Mouse (Mus musculus) cerebellum, adult 18-20 months (tissue): ENCODE measurements around the gene D6Wsu163e.

Source experiments
- DNase-seq, 2 experiments: peaks; one replicate each; pipeline ENCODE4 v3.0.0; 2021

Gene D6Wsu163e

DNA sequence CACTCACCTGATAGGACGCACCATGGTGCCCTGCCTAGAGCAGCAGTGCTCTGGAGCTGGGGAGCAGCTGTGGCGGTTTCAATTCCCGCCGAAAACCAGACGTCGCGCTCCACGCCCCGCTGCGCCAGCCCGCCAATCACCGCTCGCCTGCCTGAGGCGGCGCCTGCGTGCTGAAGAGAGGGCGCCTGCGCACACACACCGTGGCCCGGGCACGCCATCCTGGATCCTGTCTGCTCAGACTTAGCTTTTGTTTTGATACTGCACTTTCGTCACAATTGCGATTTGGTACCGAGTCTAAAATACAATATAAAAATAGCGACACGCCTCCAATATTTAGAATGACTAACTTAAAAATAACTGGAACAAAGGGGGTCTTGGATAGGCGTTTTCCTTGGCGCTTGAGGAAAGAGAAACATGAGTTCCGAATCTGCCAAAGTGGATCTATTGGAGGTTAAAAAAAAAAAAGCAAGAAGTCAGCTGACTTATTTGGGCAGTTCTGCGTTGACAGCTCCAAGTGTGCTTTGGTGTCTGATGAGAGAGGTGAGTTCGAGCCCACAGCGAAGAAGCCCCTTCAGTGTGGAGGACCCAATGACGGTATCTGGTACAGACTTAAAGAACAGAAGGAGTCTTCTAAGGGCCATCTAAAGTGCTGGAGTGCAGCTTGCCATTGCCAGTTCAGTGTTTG lies at the start of gene D6Wsu163e, which contains the start of gene Rad51ap1:
Gene D6Wsu163e (plus strand): TSS at position 476 of the 685 bp plus-strand sequence.
Gene Rad51ap1 (minus strand): TSS at position 101 of the 685 bp plus-strand sequence.
- DNase-seq: peak; percentile 92 to 98

DNA sequence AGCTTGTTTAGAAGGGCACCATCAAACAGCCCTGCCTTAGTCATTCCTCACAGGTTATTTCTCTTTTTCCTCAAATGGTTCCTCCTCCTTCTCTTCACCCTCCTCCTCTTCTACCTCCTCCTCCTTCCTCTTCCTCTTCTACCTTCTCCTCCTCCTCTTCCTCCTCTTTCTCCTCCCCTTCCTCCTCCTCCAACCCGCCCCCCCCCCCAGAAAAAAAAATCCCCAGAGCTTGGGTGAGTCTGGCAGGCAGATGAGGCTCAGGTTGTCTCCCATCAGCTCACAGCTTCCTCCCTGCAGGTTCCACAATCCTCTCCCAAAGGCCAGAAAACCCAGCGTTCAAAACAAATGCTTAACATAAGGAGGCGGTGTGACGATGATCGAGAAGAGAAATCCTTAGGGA lies 32.4 kb upstream of the D6Wsu163e start:
- no peak for DNase-seq

DNA sequence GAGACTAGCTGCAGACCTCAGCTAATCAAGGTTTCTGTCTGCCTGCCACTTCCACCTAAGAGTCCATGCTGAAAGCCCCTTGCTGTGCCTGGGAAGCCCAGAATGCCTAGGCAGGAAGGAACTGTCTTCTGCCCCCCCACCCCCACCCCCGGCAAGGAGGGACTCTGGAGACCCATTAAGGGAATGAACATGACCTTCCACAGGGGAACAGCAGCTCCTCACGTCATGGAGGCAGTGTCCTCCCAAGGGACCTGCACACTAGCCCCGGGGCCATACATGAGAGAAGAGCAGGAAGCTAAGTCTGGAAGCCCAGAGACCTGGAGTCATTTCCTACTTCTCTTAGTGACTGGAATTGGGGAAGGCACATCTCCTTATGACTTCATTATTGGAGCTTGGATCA lies 31.9 kb upstream of the D6Wsu163e start:
- no peak for DNase-seq

DNA sequence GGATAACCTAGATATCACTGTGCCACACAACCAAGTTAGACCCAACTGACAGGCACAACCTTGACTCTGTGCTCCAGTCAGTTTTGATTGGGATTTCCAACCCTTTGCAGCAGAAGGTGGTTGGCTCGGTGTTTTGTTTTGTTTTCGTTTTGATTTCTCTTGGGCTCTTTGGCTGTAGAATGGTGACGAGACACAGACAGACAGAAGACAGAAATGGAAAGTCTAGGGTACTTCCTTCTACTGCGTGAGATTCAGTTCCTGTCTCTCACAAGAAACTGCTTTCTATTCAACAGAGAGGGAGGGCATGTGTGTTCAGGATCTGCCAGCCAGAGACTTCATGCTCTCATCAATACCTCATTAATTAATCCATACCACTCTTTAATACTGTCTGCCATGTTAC lies 29.0 kb upstream of the D6Wsu163e start:
- DNase-seq: no peak

DNA sequence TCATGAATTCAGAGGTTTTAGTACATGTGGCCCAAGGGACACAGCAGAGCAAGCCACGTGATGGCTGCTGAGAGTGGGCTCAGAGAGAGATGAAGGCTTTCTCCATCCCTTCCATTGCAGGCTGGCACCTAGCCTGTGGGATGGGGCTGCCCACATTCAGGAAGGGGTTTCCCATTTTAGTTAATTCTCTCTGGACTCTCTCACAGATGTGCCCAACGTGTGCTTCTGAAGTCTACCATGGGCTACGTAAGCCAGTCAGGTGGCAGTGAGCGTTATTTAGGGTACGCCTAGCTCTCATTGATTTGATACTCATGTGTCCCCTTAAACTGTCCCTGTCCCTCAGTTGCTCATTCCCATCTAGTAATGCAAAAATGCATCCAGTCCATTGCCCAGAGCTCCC lies 24.8 kb upstream of the D6Wsu163e start:
- DNase-seq: no peak

DNA sequence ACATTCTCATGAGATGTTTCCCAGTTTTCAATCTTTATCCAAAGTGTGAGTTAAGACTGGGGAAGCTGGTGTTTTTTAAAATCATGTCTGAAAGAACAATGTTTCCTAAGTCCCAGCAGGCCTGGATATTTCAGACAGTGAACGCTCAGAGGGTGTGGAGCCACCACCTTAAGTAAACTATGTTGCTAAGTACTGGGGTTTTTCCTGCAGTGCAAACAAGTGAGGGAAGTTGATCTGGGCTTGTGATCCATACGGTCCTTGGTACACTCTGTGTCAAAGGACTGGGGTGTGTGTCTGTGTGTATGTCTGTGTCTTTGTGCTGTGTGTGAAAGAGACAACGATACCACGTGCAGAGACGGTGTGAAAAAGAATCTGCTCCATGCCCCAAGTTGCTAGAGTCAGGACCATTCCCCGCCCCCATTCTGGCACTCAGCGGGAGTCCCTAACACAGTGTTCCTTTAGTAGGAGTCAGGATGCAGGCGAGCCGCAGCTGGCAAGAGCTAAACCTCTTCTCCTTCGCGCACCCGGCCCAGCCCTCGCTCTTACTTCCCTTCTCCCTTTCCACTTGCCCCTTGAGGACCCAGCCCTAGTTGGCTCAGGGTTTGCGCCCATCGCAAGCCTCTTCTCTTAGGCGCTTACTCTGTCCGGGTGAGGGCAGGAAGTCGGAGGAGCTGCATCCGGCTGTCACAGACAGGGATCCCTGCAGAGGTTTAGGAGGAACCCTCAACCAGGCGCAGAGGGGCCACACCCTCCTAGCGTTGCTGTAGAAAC lies 18.5 kb upstream of the D6Wsu163e start, which contains the start of gene Dyrk4:
Gene Dyrk4 (minus strand): TSS at position 729 of the 771 bp plus-strand sequence.
- DNase-seq: no peak

DNA sequence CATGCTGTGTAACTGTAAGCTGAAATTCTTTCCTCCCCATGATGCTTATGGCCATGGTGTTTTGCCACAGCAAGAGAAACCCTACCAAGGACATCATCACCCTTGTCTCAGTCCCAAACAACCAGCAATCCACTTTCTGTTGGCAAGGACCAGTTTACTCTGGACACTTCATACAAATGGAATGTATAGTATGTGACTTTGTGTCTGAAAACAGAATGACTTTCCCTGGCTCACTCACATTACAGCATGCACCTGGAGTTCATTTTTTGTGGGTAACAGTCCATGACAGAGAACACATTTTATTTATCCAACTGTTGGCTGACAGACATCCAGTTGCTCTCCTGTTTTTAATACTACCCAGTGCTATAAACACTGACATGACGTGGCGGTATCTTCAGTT lies 6.9 kb upstream of the D6Wsu163e start:
- no peak for DNase-seq

DNA sequence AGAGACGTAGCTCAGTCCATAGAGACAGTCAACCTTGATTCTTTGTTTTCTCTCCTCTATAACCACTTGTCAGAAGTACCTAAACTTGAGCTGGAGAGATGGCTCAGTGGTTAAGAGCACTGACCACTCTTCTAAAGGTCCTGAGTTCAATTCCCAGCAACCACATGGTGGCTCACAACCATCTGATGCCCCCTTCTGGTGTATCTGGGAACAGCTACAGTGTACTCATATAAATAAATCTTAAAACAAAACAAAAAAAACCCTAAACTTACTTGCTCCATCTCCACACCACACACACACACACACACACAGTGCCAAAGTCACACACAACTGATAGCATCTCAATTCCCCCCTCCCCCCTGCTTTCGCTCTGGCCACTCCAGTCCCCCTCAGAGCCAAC lies 1.7 kb upstream of the D6Wsu163e start:
- no peak for DNase-seq

DNA sequence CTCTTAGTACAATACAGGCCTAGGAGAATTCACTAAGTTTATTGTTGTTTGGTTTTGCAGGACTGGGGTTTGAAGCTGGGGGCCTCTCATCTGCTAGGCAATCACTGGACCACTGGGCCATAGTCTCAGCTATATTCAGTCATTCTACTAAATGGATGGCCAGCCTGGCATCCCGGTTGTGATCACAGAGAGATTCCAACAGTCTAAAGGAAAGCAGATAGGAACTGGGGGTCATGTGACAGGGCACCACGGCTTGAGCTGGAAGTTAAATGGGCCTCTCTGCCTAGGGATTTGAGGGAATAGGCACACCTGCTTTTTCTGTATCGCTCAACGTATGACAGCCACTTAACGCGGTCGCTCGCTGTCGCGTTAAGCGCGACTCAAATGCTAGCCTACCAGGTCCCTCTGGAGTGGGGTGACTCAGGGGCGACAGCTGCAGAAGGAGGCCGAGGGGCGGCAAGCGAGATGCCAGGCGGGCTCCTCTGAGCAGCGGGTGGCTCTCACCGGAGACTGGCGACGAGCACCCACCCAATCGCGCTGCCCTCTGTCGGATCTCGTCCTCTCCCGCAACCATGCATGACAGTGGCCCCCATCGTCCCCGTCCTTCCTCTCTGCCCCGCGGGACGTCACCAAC lies 792 bp upstream of the D6Wsu163e start:
- no peak for DNase-seq

DNA sequence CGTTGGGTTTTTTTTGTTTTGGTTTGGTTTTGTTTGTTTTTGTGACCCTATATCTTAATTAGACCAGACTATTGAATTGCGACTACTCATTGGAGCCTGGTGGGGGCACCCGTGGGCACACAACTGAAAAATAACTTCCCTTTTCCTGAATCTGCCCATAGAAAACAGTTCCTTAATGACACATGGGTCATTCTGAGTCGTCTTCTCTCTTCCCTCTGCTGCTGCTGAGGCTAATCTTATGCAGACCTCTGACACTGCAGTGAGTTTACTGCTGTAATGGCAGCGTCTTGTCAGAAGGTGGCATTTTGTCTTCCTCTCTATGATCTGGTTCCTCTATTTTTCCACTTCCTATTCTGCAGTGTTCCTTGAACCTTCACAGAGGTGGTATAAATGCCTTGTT lies 689 bp downstream of the D6Wsu163e start:
- peak in 1 of 2 experiments; percentile 30 for DNase-seq

DNA sequence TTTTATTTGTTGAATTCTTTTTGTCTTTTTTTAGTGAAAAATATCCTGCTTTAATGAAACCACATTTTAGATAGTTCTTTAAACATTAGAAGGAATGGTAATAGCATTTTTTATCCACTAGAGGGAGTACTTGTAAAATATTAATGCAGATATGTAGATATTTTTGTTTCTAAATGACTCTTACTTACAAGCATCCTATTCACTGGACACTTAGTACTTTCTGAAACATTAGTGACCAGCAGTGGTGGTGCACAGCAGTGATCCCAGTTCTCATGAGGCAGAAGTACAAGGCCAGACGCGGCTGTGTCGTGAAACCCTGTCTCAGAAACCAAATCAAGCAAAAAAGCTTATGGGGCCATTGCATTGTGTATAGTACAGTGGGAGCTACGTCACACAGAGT lies 8.6 kb downstream of the D6Wsu163e start:
- no peak for DNase-seq

DNA sequence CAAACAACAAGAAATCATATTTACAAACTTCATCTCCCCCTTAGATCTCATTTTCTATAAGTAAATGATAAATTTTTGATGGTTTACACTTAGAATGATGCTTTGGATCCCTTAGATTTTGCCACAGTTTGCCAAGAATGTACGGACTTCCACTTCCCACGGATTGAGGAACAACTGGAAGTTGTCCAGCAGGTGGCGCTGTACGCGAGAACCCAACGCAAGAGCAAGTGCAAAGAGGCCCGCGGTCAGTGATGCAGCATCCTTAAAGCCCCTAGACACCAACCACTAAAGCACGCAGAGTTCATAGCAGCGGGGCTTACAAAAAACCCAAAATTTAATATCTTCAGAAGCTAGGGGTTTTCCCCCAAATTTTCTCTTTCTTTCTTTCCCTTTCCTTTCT lies 16.0 kb downstream of the D6Wsu163e start:
- DNase-seq: peak; percentile 68 to 82

DNA sequence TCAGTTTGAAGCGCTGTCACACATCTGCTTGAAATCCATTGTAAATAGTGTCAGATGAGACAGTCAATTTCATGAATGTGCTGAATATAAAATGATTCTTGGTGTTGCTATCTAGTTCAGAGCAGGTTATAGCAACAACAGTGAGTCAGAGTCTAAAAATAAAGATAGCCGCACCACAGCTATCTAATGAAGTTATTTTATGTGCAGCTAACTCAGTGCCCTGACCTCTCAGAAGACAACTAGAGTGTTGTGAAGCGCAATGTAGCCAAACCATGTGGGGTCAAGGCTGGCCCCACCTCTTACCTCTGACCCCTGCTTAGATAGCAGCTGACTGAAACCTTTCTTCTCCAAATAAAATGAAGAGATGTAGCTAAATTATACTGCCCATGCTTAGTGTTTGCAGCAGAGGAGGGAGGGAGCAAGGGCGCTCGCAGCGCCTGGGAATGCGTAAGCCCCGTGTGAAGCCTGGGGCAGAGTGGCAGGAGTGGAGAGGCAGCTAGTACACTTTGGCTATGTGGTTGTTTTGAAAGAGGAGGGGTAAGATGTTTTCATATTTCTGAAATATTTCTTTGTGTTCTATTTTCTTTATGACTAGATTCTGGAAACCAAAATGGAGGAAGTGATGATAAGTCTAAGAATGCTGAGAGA lies 21.7 kb downstream of the D6Wsu163e start:
- DNase-seq: no peak

DNA sequence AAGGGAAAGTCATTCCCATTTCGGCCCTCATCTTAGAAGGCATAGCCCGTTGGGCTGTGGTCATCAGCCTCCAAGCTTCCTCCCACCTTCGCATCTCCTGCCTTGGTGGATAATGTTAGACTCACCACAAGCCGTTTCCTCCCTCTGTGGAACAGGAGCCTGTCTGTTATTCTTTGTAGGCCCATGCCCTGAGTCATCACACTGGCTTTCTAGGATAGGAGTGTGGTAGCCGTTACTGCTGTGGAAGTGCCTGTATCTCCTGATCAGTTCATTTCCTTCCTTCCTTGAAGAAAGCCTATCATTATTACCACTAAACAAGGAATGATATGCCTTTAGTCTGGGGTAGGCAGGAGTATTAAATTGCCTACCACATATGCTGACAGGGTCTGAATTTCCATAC lies 22.9 kb downstream of the D6Wsu163e start:
- DNase-seq: no peak

DNA sequence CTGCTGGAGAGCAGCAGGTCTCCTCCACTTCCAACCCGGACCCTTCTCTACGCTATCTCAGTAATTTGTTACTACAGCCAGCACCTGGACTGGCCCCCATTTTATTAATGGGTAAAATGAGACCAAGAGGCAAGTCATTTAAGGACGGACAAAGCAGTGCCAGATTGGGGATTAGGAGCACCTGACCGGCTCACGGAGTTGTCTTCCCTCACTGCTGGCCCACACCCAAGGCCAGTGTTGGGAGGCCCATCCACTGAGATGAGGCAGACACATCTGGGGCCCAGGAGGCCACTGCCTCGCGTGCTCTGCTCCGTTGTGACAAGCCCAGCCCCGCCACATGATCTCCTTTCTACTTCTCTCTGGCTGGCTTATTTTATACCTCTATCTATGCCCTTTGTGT lies 23.7 kb downstream of the D6Wsu163e start:
- DNase-seq: no peak

DNA sequence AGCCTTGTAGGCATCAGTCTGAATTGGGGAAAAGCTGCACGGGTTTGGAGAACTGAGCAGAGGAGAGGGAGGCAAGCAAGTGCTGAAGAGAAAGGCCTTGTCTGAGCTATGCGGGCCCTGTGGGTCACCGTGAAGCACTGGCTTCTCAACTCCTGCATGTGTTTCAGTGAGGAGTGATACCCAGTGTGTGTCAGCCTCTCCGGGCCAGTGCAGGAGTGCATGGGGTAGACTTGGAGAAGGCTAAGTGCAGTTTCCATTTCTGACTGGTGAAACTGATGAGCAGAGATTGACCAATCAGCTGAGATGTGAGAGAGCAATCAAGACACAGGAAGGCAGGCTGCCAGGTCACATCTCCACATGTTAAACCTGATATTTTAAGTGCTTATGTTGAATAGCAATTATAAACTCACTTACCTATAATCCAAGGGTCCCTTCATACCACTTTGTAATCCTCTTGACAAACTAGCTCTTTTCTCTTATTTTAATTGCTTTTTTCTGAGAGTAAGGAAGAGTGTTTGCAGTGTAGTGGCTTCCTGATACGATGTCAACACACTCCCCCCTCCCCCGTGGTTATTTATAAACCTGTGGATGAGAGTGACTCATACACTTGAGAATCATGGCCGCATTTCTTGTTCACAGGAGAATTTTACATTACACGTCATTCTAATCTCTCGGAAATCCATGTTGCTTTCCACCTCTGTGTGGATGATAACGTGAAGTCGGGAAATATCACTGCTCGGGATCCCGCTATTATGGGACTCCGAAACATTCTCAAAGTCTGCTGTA lies 26.7 kb downstream of the D6Wsu163e start:
- DNase-seq: no peak

DNA sequence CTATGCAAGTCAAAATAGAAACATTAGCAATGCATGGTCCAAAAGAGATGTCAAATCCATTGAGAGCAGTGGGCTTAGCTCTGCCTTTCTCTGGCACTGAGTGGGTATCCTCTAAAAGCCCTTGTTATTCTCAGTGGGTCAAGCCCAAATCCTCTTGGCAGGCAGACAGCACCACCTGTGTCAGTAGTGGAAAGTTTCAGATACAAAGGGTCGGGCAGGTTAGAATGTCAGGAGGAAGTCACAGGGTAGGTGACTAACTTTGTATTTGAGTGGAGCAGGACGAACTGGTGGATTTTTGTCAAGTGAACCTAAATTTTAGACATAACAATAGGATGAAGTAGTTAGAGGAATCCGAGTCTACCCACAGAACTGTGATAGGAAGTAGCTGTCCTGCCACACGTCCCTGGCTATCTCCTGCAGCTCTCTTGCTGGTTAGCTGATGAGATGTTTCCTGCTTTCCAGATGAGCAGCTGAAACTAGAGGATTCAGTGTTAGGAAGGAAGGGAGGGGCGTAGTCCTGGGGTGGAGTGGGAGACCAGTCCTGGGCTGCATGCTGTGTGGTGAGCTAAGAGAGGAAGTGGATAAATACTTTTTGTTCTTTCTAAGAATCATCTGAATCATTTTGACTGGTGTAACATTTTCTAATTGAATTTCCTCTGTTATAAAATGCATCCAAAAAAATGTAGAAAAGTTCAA lies 41.9 kb downstream of the D6Wsu163e start:
- no peak for DNase-seq

DNA sequence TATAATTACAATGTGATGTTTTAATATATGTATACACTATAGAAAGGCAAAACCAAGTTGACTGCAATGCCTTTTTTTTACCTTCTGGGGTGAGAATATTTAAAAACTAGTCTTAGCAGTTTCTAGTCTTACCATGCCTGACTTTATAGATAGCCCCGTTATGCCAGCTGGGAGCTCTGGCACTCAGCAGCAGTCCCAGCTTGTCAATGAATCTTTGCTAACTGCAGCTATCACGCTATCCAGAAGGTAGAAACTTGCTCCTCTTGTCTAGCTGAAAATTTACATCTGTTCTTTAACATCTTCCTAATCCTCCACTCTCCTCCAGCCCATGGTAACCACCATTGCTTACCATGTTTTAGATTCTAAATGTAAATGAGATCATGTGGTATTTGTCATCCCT lies 53.9 kb downstream of the D6Wsu163e start:
- DNase-seq: no peak

DNA sequence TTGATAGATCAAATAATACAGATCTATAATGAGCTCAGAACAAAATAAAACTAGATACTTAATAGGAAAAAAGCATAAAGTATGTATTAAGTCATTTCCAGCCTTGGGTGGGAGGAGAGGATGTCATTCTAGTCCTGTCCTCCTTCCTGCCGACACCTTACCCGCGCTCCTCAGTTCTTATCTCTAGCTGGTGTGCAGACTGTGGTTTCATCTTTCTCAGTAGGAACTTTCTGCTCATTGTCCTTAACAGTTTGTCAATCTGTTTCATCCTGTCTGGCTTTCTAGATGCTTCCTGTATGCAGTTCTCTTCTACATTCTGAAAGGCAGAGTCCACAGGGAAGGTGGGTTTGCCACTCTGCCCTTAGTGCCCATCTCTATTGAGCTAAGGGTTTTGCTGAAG lies 55.7 kb downstream of the D6Wsu163e start:
- DNase-seq: no peak

DNA sequence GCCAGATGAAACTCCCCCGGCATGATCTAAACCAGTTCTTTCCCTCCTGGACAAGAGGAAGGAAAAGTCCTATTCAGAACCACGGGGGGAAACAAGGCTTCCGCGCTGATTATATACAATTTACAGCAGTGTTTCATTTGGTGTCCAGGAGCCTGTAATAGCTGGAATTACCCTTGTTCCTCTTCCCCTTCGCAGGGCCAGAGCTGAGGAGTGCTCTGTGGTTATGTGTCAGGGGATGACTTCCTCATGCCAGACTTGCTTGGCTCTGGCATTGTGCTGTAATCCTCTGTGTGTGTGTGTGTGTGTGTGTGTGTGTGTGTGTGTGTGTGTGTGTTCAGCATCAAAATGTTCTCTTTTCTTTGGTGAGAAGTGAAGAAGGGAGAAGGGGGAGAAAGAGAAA lies 56.6 kb downstream of the D6Wsu163e start:
- no peak for DNase-seq

DNA sequence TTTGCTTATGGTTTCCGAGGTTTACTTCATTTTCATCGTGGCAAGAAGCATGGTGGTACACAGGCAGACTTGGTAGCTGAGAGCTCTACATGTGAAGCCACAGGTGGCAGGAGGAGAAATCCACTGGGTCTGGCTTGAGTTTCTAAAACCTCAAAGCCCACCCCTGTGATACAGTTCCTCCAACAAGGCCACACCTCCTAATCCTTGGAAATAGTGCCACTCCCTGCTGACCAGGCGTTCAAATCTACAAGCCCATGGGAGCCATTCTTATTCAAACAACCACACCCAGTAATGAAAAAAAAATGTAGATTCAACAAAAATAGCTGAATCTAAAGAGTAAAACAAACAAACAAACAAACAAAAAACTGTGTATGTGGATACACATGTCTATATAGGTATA lies 65.9 kb downstream of the D6Wsu163e start:
- DNase-seq: no peak

DNA sequence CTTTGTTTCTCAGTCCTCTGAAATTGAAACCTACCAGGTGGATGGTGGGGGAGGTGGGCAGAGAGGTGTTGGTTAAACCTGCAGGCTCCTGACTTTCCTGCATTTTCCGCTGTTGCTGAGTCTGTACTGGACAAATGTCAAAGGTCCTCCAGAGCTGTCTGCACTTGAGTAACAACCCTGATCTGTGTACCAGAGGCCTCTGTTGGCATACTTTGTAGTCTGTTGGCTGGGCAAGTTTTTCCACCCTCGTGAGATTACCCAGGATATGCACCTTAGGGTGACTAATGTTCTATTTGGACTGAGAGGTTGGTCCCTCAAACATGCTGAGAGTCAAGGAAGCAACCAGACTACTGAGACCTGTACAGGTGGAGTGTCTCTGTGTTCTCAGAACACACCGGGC lies 66.8 kb downstream of the D6Wsu163e start:
- DNase-seq: no peak
